Mouse (Mus musculus): ENCODE measurements at regions not wholly inside any gene's neighbourhood (a gene's known extent, or its start where the extent isn't known, plus 50 kb on each side); places are given as distances from the start of the nearest gene placed in this dataset.
A peak's percentile ranks its signal among the peaks of the same experiment; 100 is the strongest.

- DNase-seq (ENCODE audit: low read depth, low spot score), result peak; percentile 11
Observed at GRCm38 (mm10) chrX:155432862-155433261, 92.3 kb upstream of the Prdx4 start.

Data from brain, adult 2 months (tissue).